Mouse (Mus musculus) thymus, postnatal 4 days (tissue): ENCODE results near the gene Coa7.
"Not testable (repeated sequence)": the region's sequence is repeated elsewhere in the genome, so short reads cannot be mapped to it uniquely, and the experiment has no call there.

Experiments
- DNase-seq: peaks from one replicate; pipeline ENCODE4 v3.0.0; 2021

Gene Coa7

DNA sequence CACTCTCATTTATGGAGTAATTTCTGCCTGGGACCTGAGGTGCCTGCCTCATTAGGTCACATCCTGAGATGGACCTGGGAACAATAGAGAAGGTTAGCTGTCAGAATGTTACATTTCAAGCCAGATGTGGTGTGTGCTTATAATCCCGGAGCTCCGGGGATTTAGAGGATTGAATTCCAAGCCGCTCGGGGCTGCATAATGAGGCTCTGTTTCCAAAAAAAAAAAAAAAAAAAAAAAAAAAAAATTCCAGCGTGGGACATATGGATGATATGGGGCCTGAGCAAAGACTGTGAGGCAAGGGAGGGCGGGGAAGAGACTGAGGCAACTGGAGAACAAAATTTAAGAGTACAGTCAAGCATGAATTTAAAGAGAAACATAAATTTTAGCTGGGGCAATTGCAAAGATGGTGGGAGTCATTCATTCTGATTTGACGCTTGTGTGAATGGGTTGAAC, 16.7 kb downstream of the Coa7 start:
- DNase-seq = no peak

DNA sequence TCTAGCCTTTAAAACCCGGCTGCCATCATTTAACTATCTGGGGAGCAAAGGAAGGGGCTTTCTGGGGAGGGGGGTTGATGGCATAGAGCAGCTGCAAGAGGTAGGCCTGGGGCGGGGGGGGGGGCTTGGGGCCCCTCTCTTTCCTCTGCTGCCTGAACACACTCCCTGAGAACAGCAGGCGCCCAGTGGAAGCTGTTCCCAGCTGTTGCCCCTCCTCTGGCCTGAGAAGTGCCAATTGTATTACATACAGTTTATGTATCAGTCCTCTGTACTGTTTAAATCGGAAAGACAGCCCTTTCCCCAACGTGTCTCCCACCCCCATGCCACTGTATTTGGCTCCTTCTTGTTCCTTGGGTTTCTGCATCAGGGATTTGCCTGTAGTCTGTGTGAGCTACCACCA, 17.9 kb downstream of the Coa7 start:
- no peak for DNase-seq

DNA sequence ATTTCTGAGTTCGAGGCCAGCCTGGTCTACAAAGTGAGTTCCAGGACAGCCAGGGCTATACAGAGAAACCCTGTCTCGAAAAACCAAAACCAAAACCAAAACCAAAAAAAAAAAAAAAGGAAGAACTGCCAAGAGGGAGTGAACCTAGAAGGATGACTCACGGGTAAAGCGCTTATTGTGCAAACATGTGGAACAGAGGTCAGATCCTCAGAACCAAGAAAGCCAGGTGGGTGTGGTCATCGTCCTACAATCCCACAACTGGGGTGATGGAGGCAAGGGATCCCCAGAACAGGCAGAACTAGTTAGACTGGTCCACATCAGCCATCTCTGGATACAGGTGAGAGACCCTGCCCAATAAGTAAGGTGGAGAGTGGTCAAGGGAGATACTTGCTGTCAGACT, 19.2 kb downstream of the Coa7 start:
- no peak for DNase-seq

DNA sequence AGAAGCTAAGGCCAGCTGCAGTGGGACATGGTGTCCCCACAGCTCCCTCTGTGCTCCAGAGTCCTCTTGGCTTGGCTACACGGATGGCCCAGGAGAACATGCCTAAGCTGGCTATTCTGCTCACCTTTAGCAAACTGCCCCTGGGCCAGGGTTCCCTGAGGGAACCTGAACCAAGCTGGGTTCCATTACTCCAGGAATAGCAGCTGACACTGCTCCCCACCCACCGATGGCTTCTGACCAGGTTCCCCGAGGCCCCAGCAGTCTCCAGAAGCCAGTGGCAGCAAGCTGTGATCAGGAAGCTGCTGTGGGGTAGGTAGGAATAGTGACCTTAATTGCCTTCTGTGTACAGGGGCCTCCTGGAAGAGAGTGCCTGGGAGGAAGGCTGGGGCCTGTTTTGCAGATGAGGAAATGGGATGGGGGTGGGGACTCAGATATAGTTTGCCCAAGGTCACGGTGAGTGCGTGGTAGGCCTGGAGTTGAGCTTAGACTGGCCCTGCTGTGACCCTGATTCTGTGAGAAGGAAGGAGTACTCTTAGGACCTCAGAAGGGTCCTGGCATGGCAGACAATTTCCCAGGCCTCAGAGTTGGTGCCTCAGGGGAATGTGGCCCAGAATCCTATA, 20.4 kb downstream of the Coa7 start:
- no peak for DNase-seq

DNA sequence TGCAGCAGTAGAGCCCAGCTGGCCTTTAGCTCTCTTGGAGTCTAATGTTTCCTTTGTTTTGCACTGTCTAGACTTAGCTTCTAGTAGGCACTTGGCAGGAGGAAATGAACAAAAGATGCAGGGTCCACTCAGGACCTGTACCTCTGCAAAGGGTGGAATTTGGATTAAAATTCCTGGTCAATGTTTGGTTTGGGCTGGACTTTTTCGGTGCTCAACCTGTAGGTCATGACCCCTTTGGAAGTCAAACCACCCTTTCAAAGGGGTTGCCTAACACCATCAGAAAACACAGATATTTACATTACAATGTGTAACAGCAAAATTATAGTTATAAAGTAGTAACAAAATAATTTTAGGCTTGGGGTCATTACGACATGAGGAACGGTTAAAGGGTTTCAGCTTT, 21.1 kb downstream of the Coa7 start:
- DNase-seq = no peak

DNA sequence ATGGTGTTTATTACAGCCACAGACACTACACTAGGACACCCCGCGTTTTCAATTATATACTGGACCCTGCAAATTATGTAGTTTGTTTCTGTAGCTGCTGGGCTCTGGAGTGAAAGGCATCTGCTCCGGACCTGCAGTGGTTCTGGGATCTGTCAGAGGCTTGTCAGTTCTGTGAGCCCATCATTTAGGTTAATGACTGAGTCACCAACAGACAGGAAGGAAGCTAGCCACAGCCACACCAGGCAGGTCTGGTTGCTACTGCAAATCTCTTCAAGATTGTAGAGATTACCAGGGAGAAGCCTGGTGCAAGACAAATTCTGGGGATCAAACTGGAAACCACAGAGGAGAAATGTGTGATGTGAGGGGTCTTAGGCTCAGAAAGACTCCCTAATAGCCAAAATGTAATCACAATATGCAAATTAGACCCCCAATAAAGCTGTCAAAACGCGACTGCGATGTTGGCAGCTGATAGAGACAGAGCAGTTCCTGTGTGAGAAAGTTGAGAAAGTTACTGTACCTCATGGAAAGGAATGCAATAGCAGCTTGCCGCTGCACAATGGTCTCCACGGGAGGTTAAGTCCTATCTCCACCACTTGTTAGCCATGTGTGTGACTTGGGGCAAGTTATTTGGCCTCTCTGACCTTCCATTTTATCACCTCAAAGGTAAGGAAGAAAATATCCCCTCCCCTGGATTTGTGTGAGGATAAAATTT, 22.1 kb downstream of the Coa7 start:
- DNase-seq = no peak

DNA sequence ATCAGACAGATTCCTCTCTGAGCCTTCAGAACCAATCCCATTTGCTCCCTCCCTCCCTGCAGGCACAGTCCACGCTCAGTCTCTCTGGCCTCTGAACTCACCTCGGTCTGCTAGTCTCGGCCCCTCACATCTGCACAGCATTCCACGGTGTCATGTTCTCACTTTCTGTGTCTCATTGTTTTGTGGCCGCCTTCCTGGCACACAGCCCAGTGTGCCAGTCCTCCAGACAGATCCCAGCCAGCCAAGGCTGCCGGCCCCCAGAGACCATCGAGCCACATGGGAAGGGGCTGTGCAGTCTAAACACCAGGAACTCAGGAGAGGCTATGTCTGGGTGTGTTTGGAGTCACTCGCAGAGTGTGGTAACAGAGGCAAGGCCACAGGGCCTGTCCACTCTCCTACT, 22.9 kb downstream of the Coa7 start:
- DNase-seq = no peak

DNA sequence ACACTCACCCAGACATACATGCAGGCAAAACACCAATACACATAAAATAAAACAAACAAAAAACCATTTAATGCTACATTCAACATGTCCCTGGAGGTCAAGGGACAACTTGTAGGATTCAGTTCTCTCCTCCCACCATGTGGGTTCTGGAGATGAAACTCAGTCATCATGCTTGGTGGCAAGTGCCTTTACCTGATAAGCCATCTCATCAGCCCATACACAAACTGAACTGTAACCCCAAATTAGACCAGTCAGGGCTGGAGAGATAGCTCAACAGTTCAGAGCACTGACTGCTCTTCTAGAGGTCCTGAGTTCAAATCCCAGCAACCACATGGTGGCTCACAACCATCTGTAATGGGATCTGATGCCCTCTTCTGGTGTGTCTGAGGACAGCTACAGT, 25.7 kb downstream of the Coa7 start:
- not testable (repeated sequence) for DNase-seq

DNA sequence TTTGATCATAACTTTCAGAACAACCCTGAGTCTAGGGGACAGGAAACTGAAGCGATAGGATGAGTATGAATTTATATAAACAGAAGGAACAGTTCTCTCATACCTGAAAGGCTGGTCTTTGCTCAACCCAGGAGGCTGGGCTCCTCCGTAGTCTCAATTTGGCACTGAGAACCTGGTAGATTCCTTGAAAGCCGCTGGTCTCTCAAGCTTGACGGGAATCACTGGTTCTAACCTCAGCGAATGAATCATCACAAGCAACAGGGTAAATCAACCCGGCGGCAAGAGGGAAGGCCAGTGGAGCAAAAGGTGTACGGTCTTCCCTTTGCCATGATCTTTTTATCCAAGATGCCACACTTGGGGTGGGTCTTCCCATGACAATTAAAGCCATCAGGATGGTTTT, 29.5 kb downstream of the Coa7 start:
- no peak for DNase-seq

DNA sequence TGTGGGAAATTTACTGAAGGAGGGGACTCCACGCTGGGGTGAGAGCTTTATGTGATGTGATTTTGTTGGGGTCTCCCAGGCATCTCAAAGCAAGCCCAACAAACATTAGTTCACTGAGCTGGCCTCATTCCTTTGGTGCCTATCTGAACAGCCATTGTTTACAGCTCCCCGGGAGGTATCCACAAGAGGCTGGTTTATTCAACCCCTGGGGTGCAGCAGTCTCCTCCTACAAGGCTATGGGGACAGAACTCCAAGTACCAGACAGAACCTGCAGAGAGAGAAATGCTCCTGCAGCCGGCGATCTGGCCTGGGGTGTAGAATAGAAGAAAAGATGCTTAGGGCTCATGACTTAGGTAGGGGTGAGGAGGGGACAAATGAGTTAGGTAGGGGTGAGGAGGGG, 30.6 kb downstream of the Coa7 start:
- DNase-seq = no peak

DNA sequence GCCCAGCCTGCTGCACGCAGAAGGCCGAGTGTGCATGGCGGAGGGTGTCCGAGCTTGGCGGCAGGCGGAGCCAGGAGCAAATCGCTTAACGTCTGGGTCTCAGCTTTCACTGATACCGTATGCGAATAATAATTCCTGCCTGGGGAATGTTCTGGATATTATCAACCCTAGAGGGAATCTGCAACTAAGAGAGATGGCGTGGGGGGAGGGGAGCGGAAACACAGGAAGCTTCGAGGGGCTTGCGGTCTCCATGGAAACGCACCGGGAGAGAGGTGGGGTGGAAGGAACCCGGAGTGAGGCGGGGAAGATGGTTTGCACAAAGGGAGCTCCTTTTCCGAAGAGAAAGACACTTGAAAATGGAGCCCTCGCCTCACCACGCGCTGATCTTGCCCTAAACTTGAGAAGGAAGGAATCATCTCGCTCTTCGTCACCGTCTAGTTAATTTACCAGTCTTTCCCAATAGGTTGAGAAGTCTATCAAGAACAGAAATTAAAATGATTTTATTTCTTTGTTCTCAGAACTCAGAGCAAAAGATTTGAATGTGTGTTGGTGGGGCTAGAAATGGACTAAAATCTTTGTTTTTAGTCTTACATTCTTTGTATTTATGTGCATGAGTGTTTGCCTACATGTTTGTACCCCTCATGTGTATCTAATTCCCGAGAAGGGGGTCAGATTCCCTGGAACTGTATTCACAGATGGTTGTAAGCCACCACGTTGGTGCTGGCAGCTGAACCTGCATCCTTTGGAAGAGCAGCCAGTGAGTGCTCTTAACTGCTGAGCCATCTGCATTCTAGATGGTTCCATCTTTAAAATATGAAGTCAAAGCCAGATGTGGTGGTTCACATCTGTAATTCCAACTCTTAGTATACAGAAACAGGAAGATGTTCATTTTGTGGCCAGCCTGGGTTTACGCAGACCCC, 32.5 kb downstream of the Coa7 start:
- DNase-seq = peak; percentile 64

DNA sequence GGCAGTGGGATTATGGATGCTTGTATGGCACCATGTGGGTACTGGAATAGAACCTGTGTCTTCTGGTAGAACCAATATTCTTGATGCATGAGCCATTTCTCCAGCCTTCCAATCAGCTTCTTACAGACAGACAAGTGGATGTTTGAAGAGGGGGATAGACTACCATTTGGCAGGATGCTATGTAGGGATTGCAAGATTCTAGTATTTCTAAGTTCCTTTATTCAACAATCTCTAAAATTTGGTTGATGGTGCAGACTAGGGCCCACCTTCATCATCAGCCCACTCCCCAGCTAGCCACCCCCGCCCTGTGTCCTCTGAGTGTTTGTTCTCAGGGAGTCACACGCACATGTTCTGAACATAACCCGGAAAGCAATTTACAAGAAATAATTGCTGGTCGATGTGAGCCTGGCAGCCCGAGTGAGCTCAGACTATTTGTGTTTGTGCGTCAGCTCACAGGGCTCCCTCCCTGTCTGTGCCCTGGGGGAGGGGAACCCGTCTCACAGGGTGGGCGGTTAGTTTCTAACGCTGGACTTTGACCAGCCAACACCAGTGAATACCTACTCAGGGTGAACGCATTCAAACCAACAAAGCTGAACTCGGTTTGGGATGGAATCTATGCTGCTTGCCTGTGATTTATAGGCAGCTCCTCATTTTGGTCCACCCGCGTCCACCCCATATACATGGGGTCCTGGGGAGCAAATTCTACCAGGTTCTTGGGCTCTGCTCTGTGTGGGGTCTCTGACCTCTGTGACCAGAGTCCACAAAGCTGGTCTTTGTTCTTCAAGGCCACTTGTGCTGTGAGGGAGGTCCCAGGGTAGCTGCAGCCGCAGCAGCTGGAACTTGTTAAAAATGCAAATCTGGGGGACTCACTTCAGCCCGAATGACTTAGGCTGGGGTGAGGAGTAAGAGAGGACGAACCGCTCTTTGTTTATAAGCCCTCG, 34.7 kb downstream of the Coa7 start:
- no peak for DNase-seq

DNA sequence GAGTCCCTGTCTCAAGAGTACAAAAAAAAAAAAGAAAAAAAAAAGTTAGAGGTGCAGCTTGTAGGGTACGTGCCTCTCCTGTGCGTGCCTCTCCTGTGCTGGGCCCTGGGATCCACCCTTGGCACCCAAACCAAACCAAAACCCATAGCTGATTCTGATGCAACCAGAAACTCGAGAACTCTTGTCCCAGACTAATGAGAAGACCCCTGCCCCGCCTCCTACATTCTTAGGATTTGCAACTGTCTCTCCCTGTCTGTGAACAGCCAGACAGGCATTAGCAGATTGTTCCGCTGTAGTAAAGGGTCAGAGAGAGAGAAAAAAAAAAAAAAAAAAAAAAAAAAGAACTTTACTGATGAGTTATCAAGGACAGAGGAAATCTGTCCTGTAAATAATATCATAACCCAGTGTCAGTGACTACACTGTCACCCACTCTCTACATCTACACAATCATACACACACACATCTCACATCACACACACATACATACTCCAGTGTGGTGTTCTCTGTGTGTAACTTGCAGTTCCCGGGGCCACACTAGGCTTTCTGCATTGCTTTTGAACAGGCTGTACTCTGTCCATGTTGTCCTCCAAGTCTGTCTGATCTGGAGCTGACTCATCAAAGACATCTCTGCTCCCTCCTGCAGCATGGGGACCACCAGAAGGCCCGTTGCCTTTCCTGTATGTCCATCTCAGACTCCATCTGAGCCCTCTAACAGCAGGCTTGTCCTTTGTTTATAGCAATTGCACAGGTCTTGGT, 35.6 kb downstream of the Coa7 start:
- no peak for DNase-seq

DNA sequence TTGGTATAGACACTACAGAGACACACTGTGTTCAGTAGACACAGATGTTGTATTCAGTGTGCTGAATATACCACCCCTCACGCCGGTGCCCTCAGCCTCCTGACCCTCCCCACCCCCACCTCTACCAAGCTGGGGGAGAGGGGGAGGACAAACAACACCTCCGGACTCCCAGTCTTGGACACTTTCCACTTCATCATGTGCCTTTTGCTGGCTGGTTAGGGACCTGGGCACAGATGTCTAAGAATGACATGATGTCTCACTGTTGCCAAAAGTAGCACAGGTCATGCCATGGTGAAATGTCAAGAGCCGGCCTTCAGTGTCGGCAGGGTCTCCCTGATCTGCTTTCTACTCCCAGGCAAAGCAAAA, 36.2 kb downstream of the Coa7 start:
- no peak for DNase-seq

DNA sequence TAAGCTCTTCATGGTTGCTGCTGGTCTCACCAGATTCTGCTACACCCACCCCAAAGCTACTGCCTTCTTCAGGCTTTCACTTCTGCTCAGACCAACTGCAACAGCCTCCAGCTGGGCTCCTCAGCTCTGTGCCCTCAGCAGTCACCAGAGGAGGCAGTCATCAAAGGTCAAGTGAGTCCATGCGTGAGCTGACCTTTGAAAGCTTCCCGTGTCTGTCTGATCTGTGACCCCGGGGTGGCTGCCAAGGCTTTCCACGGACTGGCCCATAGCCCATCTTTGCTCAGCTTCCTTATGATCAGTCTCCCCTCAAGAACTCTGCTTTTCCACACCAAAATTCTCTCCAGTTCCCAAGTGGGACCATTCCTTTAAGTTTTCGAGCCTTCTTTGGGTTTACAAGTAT, 41.3 kb downstream of the Coa7 start:
- DNase-seq = no peak

DNA sequence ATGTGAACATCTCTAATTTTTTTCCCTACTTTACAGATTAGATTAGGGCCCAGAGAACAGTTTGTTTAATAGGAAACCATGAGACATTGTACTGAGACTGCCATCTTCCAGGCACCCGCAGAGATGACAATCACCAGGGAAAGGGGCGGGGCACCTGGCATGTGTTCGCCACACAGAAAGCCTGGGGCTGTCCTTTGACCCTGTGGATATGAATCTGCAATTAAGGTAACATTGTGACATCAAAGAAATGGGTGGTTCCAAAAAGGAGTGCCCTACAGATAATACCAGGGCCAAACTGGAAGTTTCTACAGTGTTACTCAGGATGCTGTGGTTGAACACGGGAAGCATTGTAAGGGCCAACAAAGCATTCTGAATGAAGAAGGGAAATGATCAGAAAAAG, 42.5 kb downstream of the Coa7 start:
- DNase-seq = no peak

DNA sequence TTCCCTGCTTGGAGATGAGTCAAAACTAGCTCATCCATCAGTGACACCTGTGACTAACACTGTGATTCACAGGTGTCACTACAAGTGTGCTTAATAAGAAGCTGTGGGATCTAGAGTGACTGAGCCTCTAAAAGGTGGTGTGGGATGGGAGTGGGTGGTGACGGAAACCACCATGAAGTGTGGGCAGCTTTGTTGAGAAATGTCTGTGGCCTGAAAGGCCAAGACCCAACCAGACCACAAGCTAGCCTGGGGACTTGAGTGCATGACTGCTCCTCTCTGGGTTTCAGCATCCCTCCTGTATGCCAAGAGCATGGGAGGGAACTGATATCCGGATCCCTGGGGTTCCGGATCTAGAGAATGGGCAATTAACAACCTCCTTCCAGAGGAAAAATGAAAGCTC, 43.5 kb downstream of the Coa7 start:
- no peak for DNase-seq

DNA sequence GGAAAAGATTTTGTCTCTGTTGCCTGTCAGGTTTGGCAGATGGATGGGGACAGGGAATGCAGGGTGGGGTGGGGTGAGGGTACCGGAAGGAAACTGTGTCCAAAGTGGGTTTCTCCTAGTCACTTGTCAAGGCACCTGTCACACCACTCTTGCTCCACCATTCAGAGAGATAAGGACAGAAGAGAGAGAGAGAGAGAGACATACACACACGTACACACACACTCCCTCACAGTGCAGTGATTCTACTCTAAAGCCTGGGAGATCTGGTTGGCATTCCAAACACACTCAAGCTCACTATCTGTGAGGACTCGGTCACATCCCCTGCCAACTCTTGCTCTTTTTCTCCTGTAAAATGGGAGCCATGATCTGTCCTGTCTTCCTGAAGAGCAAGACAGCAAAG, 44.2 kb downstream of the Coa7 start:
- no peak for DNase-seq

DNA sequence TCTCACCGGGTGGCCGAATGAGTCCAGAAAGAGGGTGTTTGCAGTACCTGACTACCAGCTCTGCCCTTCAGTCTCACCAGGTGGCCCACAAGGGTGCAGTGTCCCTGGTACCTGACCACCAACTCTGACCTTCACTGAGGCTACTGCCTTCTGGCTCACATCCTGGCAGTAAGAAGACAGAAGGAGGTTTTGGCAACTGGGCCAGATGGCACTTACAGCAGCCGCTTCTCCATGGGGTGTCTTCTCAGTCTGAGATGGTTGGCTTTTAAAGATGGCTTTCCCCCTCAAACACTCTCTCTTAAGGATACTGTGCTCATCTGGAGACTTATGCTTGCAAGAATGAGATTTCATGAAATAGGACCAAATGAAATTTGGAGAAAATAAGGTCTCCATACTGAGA, 51.5 kb downstream of the Coa7 start:
- no peak for DNase-seq

DNA sequence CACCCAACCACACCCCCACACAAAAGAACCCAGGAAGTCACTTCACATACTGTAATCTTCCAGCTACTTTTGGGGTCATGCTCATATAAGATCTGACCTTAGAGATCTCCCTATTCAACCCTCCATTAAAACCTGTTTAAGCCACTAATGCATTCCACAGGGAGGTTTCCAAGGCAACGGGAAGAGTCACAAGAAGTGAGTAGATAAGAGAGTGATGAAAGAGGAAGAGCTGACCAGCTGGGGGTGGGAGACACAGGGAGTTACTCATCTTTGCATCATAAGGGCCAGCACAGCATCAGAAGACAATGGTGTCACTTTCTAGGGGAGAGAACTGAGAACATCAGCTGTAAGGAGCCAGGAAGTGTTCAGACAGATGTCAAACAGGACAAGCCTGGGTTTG, 52.2 kb downstream of the Coa7 start:
- DNase-seq = no peak

DNA sequence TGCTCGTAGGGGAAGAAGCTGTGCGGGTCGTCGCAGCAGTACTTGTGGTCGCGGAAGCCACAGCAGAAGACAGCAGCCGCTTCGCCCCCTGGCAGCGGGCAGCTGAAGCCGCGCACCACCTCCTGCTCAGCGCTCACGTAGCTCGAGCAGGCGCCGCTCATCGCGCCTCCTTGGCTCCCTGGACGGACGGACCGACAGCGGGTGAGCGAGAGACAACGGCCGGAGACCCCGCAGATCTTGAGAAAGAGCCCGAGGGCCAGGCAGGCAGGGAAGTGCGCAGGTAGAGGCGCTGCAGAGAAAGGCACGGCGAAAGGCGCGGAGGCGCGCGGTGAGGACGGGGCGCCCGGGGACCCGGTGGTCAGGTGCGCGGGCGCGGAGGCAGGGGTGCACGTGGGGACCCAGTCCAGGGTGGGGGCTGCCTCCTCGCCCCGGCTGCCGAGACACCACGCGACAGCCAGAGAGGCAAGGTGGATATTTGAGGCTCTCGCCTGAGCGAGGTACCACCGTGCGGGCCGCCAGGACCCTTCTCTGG, 55.3 kb downstream of the Coa7 start, which contains the start of gene Shisal2a:
Gene Shisal2a (minus strand): TSS at position 167 of the 532 bp plus-strand sequence.
- peak; percentile 47 for DNase-seq

DNA sequence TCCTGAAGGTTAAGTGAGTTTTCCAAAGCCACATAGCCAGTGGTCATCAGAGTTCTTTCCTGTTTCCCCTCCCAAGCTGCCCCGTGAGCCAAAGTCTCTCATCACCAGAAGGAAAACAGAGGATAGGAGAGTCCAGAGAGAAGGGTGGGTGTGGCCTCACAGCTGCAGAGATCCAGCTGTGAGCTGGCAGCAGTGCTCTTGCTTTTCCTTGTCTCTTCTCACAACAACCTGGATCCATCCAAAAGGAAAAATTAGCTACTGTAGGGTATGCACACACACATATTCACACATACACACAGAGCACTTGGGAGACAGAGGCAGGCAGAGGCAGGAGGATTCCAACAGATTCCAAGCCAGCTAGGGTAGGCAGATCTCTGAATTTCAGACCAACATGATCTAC, 58.1 kb downstream of the Coa7 start:
- no peak for DNase-seq
